Mouse (Mus musculus): ENCODE results near the gene Apba1.

GRCm38 (mm10) chr19:23803221-23803870, 44.7 kb downstream of the Apba1 start:
- TF ChIP-seq CTCF (IDR thresholded peaks at IDR 0.05; ENCODE audit: insufficient read depth, low read length) (no peak), POLR2A (IDR thresholded peaks at IDR 0.05; ENCODE audit: borderline replicate concordance, extremely low read depth, low read depth, low read length) (no peak)
